14 mouse cellular contexts compared by ENCODE assay signal in the genomic region with DNA sequence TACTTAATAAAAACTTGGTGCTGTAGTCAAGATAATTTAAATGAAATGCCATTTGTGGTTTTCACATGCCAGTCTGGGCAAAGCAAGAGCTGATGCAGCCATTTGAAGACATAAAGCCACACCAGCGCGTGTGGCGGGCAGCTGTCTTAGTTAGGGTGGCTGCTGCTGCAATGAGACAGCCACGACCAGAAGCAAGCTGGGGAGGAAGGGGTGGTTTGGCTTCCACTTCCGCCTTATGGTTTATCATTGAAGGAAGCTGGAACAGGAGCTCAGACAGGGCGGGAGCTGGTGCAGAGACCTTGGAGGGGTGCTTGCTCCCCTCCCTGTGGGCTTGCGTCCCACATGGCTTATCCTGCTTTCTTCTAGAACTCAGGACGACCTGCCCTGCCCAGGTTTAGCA. TPM values are rescaled to one million over a fixed set of nuclear protein-coding genes. Genes with fewer than 3 reads are reported as not detected.
A peak's percentile ranks its signal among the peaks of the same experiment; 100 is the strongest.
DNase-seq lines count a peak whose midpoint lies in the region; ATAC-seq and TF ChIP-seq lines count a peak whose summit lies in the region.
"Had no signal": no experiment of that assay in that cellular context is flagged by ENCODE, and none has a peak within 500 bp of the region (broad histone marks: within the 10 kb centered on the region; RNA-seq: fewer than 3 reads in every experiment).

No protein-coding gene starts in this region.

- no peaks in the 10 kb centered on the region for H3K27me3 ChIP-seq in heart, adult 2 months (ENCODE audit: control insufficient read depth, insufficient read depth, low read length)
- no peaks in the 10 kb centered on the region for H3K27me3 ChIP-seq in kidney, adult 2 months (replicated peaks; ENCODE audit: control insufficient read depth, insufficient read depth, low read length)
- H3K27me3 ChIP-seq: kidney, embryonic 15.5 days; midbrain, embryonic 13.5 days had no signal

- H3K36me3 ChIP-seq in heart, adult 2 months (ENCODE audit: control insufficient read depth, insufficient read depth, low read length) = peaks cover 5% of the 10 kb centered on the region
- H3K36me3 ChIP-seq in kidney, adult 2 months (ENCODE audit: control insufficient read depth, insufficient read depth, low read length) = peaks cover 5% of the 10 kb centered on the region

- intact Hi-C loops in heart, adult 2 months (cut with DNase I) = loop anchor here (5.0 kb wide), 1 partner anchor 36 kb away; no protein-coding TSS in a partner anchor

- no peak overlapping the region for H3K9ac ChIP-seq in heart, adult 2 months (ENCODE audit: low read depth, low read length)
- H3K9ac ChIP-seq: kidney, embryonic 15.5 days; midbrain, embryonic 13.5 days had no signal

- TF ChIP-seq POLR2A in heart, adult 2 months (IDR thresholded peaks at IDR 0.05; ENCODE audit: insufficient read depth, low read depth, low read length) = no peak
- TF ChIP-seq POLR2A in kidney, adult 2 months (IDR thresholded peaks at IDR 0.05; ENCODE audit: low read depth, low read length) = no peak

- TF ChIP-seq CTCF in heart, adult 2 months (IDR thresholded peaks at IDR 0.05) = no peak
- TF ChIP-seq CTCF in kidney, adult 2 months (conservative IDR thresholded peaks at IDR 0.05; ENCODE audit: insufficient read depth, insufficient read length, low read depth, low read length) = no peak

- DNase-seq in heart, adult 2 months = no peak
- DNase-seq in heart, postnatal 4 days = no peak
- peak; percentile 6 for DNase-seq in urinary bladder, postnatal 10 days (ENCODE audit: low spot score)
- DNase-seq in urinary bladder, postnatal 14 days (ENCODE audit: low spot score) = no peak
- peak; percentile 56 for DNase-seq in thymus, postnatal 4 days
- no peak for DNase-seq in kidney, postnatal 36 days
- DNase-seq in kidney, adult 2 months = no peak
- DNase-seq: cerebellum, adult 11-12 months; embryo, embryonic 11 days; lung, postnatal 14 days had no signal

- H3K79me2 ChIP-seq in heart, adult 2 months (replicated peaks; ENCODE audit: control insufficient read depth, insufficient read depth, low read length) = no peaks in the 10 kb centered on the region

- peaks cover 1% of the 10 kb centered on the region; the same call in 1 of the 2 replicates for H3K4me1 ChIP-seq in heart, adult 2 months (ENCODE audit: control insufficient read depth, insufficient read depth, low read length)
- H3K4me1 ChIP-seq in kidney, adult 2 months (ENCODE audit: control insufficient read depth, insufficient read depth, low read length) = no peaks in the 10 kb centered on the region
- H3K4me1 ChIP-seq: kidney, embryonic 15.5 days; midbrain, embryonic 13.5 days had no signal

- H3K4me3 ChIP-seq in heart, adult 2 months = no peak overlapping the region
- no peak overlapping the region for H3K4me3 ChIP-seq in kidney, adult 2 months (ENCODE audit: insufficient read depth, low read depth, low read length)
- H3K4me3 ChIP-seq: kidney, embryonic 15.5 days; layer of hippocampus, adult 2 months; midbrain, embryonic 13.5 days had no signal

- peak; percentile 81 for ATAC-seq in monocyte, adult 5-6 weeks (replicated peaks; ENCODE audit: insufficient number of reproducible peaks, low FRiP score, low TSS enrichment, poor library complexity, severe bottlenecking)
- ATAC-seq: midbrain, embryonic 13.5 days had no signal

- TF ChIP-seq EP300 in heart, adult 2 months (IDR thresholded peaks at IDR 0.05; ENCODE audit: insufficient read depth, low read depth, low read length) = no peak

- H3K27ac ChIP-seq in heart, adult 2 months = peak overlapping the region; percentile 63; the same call in 1 of the 2 replicates
- no peak overlapping the region for H3K27ac ChIP-seq in kidney, adult 2 months (ENCODE audit: insufficient read depth, low read depth, low read length)
- H3K27ac ChIP-seq: kidney, embryonic 15.5 days; layer of hippocampus, adult 2 months; midbrain, embryonic 13.5 days had no signal

- WGBS in heart, adult 2 months = 47% methylated on average over 8 of the region's 8 CpGs
- 79% methylated on average over 8 of the region's 8 CpGs for WGBS in kidney, adult 2 months

RNA-seq across cellular contexts. Expression of a gene that starts 20.7 kb away (rescaled TPM):
- 10 to 100 TPM; 10.3 to 10.8 TPM for total RNA-seq in heart, adult 2 months (2021)
- 5.4 and 7.1 TPM in 2 replicates for polyA plus RNA-seq in heart, adult 2 months (2012; rRNA removed)
- total RNA-seq in heart, postnatal 4 days (2021) = 10 to 100 TPM; 24.0 to 29.8 TPM
- 19.3 to 41.0 TPM (median 25.7 TPM) in 3 replicates for total RNA-seq in monocyte, adult 5-6 weeks (2017)
- 10.2 and 13.0 TPM in 2 replicates for polyA plus RNA-seq in kidney, adult 2 months (2012; rRNA removed)

Comparison
In these comparisons a context has a peak if more than half of its experiments do, and no peak if none do; other contexts are left out.
1. DNase-seq: peak in urinary bladder, postnatal 10 days (single experiment) and thymus, postnatal 4 days (single experiment); none in heart, adult 2 months (0 of 2), heart, postnatal 4 days (single experiment), urinary bladder, postnatal 14 days (single experiment), kidney, postnatal 36 days (0 of 2) and kidney, adult 2 months (single experiment).